In the genomic region with DNA sequence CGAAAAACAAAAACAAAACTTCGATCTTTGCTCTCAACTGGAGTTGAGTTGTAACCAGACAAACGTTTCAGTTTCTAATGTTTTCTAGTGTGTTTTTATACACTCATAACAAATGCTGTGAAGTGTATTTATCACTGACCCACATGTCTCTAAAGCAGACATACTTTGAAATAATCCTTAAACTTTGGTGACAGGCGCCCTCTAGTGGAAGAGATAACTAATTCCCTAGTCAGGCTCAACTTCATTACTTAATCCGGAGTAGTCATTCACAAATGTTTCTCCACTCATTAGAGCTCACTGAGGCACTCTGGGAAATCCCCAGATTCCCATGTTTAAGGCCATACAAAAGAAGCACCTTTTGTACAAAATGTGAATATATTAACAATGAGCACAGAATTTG, we compare ENCODE assay signal across 8 mouse cellular contexts. TPM values are rescaled to one million over a fixed set of nuclear protein-coding genes. Genes with fewer than 3 reads are reported as not detected.
DNase-seq lines count a peak whose midpoint lies in the region; ATAC-seq and TF ChIP-seq lines count a peak whose summit lies in the region.

No protein-coding gene starts in this region.

- H3K27ac ChIP-seq in heart, embryonic 11.5 days (ENCODE audit: low read depth, low read length) = no peak overlapping the region
- no peak overlapping the region for H3K27ac ChIP-seq in liver, postnatal 0 days (ENCODE audit: low read depth)
- no peak overlapping the region for H3K27ac ChIP-seq in liver, embryonic 12.5 days
- no peak overlapping the region for H3K27ac ChIP-seq in thymus, adult 2 months (ENCODE audit: control insufficient read depth, insufficient read depth, low read length)
- H3K27ac ChIP-seq in hindbrain, embryonic 13.5 days = no peak overlapping the region

- 30% methylated on average over 5 of the region's 5 CpGs for WGBS in heart, embryonic 11.5 days (ENCODE audit: insufficient replicate concordance)
- WGBS in liver, postnatal 0 days (ENCODE audit: insufficient replicate concordance) = 29% methylated on average over 5 of the region's 5 CpGs
- 32% methylated on average over 5 of the region's 5 CpGs for WGBS in liver, embryonic 12.5 days (ENCODE audit: insufficient replicate concordance)
- 38% methylated on average over 5 of the region's 5 CpGs for WGBS in thymus, adult 2 months
- WGBS in hindbrain, embryonic 13.5 days = 36% methylated on average over 5 of the region's 5 CpGs

- no peak overlapping the region for H3K9ac ChIP-seq in heart, embryonic 11.5 days (ENCODE audit: low read depth, low read length)
- no peak overlapping the region for H3K9ac ChIP-seq in liver, postnatal 0 days (replicated peaks)
- H3K9ac ChIP-seq in liver, embryonic 12.5 days = no peak overlapping the region
- no peak overlapping the region for H3K9ac ChIP-seq in hindbrain, embryonic 13.5 days

- no peak overlapping the region for H3K4me3 ChIP-seq in heart, embryonic 11.5 days (ENCODE audit: low read depth, low read length)
- H3K4me3 ChIP-seq in liver, postnatal 0 days (ENCODE audit: low read depth, low read length) = no peak overlapping the region
- H3K4me3 ChIP-seq in liver, embryonic 12.5 days = no peak overlapping the region
- H3K4me3 ChIP-seq in thymus, adult 2 months (ENCODE audit: control insufficient read depth, insufficient read depth, low read length) = no peak overlapping the region
- H3K4me3 ChIP-seq in hindbrain, embryonic 13.5 days = no peak overlapping the region

- ATAC-seq in heart, embryonic 11.5 days (replicated peaks; ENCODE audit: insufficient number of reproducible peaks, low FRiP score, low TSS enrichment) = no peak
- no peak for ATAC-seq in liver, postnatal 0 days
- no peak for ATAC-seq in liver, embryonic 12.5 days
- ATAC-seq in hindbrain, embryonic 13.5 days (ENCODE audit: low FRiP score) = no peak

- H3K27me3 ChIP-seq in heart, embryonic 11.5 days (ENCODE audit: control insufficient read depth, insufficient read depth, low read length) = peaks cover 21% of the 10 kb centered on the region
- peaks cover 31% of the 10 kb centered on the region for H3K27me3 ChIP-seq in liver, postnatal 0 days (ENCODE audit: insufficient read depth, low read length)
- H3K27me3 ChIP-seq in liver, embryonic 12.5 days (replicated peaks) = peaks cover 39% of the 10 kb centered on the region
- H3K27me3 ChIP-seq in thymus, adult 2 months (ENCODE audit: control insufficient read depth, insufficient read depth, low read length) = peaks cover 5% of the 10 kb centered on the region; the same call in 1 of the 2 replicates
- peaks cover 30% of the 10 kb centered on the region for H3K27me3 ChIP-seq in hindbrain, embryonic 13.5 days

- no peak for TF ChIP-seq EP300 in liver, postnatal 0 days (IDR thresholded peaks at IDR 0.05; ENCODE audit: low read depth)

- H3K4me2 ChIP-seq in heart, embryonic 11.5 days = no peak overlapping the region
- H3K4me2 ChIP-seq in liver, postnatal 0 days (ENCODE audit: low read depth, low read length) = no peak overlapping the region
- H3K4me2 ChIP-seq in liver, embryonic 12.5 days = no peak overlapping the region
- H3K4me2 ChIP-seq in hindbrain, embryonic 13.5 days = no peak overlapping the region

- H3K36me3 ChIP-seq in heart, embryonic 11.5 days (ENCODE audit: control insufficient read depth, insufficient read depth, low read length) = no peaks in the 10 kb centered on the region
- no peaks in the 10 kb centered on the region for H3K36me3 ChIP-seq in liver, postnatal 0 days (replicated peaks; ENCODE audit: insufficient read depth, low read length)
- H3K36me3 ChIP-seq in liver, embryonic 12.5 days = no peaks in the 10 kb centered on the region
- no peaks in the 10 kb centered on the region for H3K36me3 ChIP-seq in thymus, adult 2 months (ENCODE audit: control insufficient read depth, insufficient read depth, low read length)
- H3K36me3 ChIP-seq in hindbrain, embryonic 13.5 days = no peaks in the 10 kb centered on the region

- DNase-seq in heart, adult 8-10 months (ENCODE audit: low spot score) = peak; percentile 23
- no peak for DNase-seq in liver, postnatal 0 days
- peak; percentile 58 for DNase-seq in brain, adult 2 months (ENCODE audit: low read depth, low spot score)
- DNase-seq in naive thymus-derived CD4-positive, alpha-beta T cell, adult 2 months (ENCODE audit: low read depth) = peak; percentile 53
- no peak for DNase-seq in thymus, adult 2 months

- TF ChIP-seq CTCF in liver, postnatal 0 days (IDR thresholded peaks at IDR 0.05; ENCODE audit: low read depth) = peak; percentile 70
- no peak for TF ChIP-seq CTCF in thymus, adult 2 months (IDR thresholded peaks at IDR 0.05; ENCODE audit: borderline replicate concordance, control insufficient read depth, extremely low read depth, insufficient read depth, low read length, poor library complexity)

- H3K9me3 ChIP-seq in heart, embryonic 11.5 days (replicated peaks; ENCODE audit: control insufficient read depth, low read length) = peaks cover 6% of the 10 kb centered on the region; the same call in 1 of the 2 replicates
- H3K9me3 ChIP-seq in liver, postnatal 0 days (ENCODE audit: low read length) = no peaks in the 10 kb centered on the region
- H3K9me3 ChIP-seq in liver, embryonic 12.5 days (replicated peaks) = no peaks in the 10 kb centered on the region
- H3K9me3 ChIP-seq in hindbrain, embryonic 13.5 days = no peaks in the 10 kb centered on the region

- 0 out of 2 replicates have a peak, but pooled peaks cover 2% of the 10 kb centered on the region for H3K4me1 ChIP-seq in heart, embryonic 11.5 days (ENCODE audit: control insufficient read depth, insufficient read depth, low read length)
- H3K4me1 ChIP-seq in liver, postnatal 0 days (ENCODE audit: insufficient read depth) = peaks cover 10% of the 10 kb centered on the region
- no peaks in the 10 kb centered on the region for H3K4me1 ChIP-seq in liver, embryonic 12.5 days
- H3K4me1 ChIP-seq in thymus, adult 2 months (replicated peaks; ENCODE audit: control insufficient read depth, insufficient read depth, low read length) = no peaks in the 10 kb centered on the region
- peaks cover 26% of the 10 kb centered on the region for H3K4me1 ChIP-seq in hindbrain, embryonic 13.5 days (replicated peaks)

- TF ChIP-seq POLR2A in thymus, adult 2 months (IDR thresholded peaks at IDR 0.05; ENCODE audit: control insufficient read depth, extremely low read depth, insufficient read depth, low read length, poor library complexity) = no peak

RNA-seq across cellular contexts. Expression of gene Col12a1, which starts 4.5 kb away (rescaled TPM):
- 1 to 10 TPM in 1 of 4 experiments, under 1 TPM in 3; 0.47 to 1.4 (median 0.74) TPM for total RNA-seq in heart, adult 8-10 months (2022)
- 13.2 and 14.3 TPM in 2 replicates for polyA plus RNA-seq in heart, embryonic 11.5 days (2014; fragmentation: Nextera tagmentation; extraction: Ambion mirVana)
- 2.2 and 2.3 TPM in 2 replicates for polyA plus RNA-seq in liver, postnatal 0 days (2015; fragmentation: Nextera tagmentation; extraction: Ambion mirVana)
- polyA plus RNA-seq in liver, embryonic 12.5 days (2016; fragmentation: Nextera tagmentation; extraction: Ambion mirVana) = 1.4 and 1.7 TPM in 2 replicates
- polyA plus RNA-seq in thymus, adult 2 months (2012; rRNA removed) = 6.3 and 6.9 TPM in 2 replicates
- polyA plus RNA-seq in hindbrain, embryonic 13.5 days (2015; fragmentation: Nextera tagmentation; extraction: Ambion mirVana) = 6.8 and 12.6 TPM in 2 replicates

RNA-seq across cellular contexts. Expression of gene Cox7a2, which starts 36.6 kb away (rescaled TPM):
- total RNA-seq in heart, adult 8-10 months (2022) = 1,000 to 10,000 TPM in 2 of 4 experiments, 100 to 1,000 TPM in 2; 847 to 1,031 (median 927) TPM
- polyA plus RNA-seq in heart, embryonic 11.5 days (2014; fragmentation: Nextera tagmentation; extraction: Ambion mirVana) = 1,200 and 1,220 TPM in 2 replicates
- polyA plus RNA-seq in liver, postnatal 0 days (2015; fragmentation: Nextera tagmentation; extraction: Ambion mirVana) = 756 and 780 TPM in 2 replicates
- polyA plus RNA-seq in liver, embryonic 12.5 days (2016; fragmentation: Nextera tagmentation; extraction: Ambion mirVana) = 538 and 572 TPM in 2 replicates
- polyA plus RNA-seq in thymus, adult 2 months (2012; rRNA removed) = 146 and 213 TPM in 2 replicates
- polyA plus RNA-seq in hindbrain, embryonic 13.5 days (2015; fragmentation: Nextera tagmentation; extraction: Ambion mirVana) = 826 and 836 TPM in 2 replicates

Comparison
In these comparisons a context has a peak if more than half of its experiments do, and no peak if none do; other contexts are left out.
1. DNase-seq: peak in heart, adult 8-10 months (single experiment), brain, adult 2 months (single experiment) and naive thymus-derived CD4-positive, alpha-beta T cell, adult 2 months (single experiment); none in liver, postnatal 0 days (single experiment) and thymus, adult 2 months (single experiment).